Mouse (Mus musculus) kidney, adult 18-20 months (tissue): ENCODE data around the gene Acsm5.

Source experiments
- DNase-seq: peaks from one replicate; pipeline ENCODE4 v3.0.0; 2021

Acsm5 gene

DNA sequence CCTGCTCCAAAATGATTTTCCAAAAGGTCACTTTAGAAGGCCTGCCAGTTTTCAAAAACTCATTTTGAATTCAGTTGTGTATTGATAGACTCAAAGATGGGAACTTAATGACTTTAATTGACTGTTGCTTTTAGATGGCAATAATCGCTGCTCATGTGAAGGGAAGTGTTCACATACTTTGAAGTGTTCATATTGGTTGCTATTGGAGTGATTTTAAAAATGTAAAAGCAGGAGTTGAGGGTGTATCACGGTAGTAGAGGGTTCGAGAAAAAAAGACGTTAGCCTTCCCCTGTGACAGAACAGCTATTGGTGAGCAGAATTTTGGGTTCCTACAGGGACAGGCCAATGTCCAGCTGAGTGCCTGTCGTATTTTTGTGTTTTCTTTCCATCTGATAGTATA lies at the start of gene Acsm5:
Acsm5 (plus strand) TSS at position 301 of the 400 bp plus-strand sequence.
- DNase-seq: no peak

DNA sequence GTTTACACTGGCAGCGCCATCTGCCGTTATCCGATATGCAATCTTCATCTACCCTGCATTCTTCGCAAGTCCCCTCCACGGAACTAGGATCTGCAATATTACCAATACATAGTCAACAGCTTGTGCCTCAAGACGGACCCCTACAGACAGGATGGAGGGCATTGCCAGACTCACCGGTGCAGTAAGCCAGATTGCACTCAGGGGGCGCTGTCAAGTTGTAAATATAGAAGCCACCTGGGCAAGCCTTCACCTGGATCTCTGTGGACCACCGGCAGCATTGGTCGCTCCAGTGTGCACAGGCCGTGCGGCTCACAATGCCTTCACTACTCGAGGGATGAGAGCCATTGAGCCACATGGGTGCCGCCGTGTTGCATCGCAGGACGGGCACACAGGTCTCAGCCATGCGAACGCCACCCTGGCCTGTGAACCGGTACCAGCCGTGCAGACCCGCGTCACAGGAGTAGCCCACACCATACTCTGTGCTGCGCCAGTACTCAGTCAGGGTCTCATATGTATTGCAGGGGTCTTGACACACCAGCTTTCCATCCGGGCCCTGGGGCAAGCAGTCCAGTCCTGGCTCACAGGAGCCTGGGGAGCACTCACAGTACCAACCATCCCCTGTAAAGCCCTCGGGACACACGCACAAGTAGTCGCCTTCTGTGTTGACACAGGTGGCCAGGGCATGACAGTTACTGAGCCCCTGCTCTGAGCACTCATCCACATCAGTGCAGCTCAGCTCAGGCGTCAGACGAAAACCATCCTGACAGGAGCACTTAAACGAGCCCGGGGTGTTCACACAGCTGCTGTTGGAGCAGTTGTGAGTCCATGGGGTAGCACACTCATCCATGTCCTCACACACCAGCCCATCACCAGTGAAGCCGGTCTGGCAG lies 42.5 kb upstream of the Acsm5 start:
- DNase-seq: peak; percentile 60

- peak; percentile 68 for DNase-seq
These were observed 40.0 kb upstream of the Acsm5 start, which contains the start of gene Umod for GRCm38 (mm10) chr7:119479256-119479655. Gene Umod (minus strand): TSS chr7:119479282.

DNA sequence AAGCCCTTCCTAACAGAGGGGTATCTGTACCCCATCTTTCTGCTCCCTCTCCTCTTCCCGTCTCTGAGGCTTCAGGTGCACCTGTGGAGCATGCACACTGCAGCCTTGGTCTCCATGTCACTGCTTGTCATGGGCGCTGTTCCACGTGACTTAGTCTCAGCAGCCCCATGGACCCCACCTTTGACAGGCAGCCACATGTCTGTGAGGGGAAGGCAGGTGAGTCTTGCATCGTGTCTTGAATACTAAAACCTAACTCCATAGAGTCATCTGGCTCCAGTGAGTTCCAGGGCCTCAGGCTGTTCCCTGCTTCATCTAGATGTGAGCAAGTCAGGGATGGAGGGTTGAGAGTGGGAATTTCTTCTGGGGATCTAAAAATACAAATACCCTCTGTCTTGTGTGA lies 35.1 kb upstream of the Acsm5 start:
- peak; percentile 45 for DNase-seq

DNA sequence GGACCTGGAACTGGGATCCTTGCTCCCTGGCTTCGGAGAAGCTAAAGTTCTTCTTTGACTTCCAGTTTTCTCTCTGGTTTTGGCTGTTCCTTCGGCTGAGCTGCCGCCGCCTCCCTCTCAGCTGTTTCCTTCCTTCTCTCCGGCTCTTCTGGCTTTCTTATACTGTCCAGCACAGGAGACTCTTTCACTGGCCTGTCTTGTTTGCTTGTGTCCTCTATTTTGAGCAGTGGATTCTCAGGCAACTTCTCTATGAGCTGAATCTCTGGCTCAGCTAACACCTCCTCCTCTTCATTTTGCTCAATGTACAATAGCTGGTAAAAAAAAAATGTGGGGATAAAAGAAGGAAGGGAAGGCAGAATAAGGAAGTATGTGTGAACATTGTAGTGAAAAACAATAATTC lies 32.6 kb upstream of the Acsm5 start:
- DNase-seq: no peak

GRCm38 (mm10) chr7:119490041-119490780 lies 29.1 kb upstream of the Acsm5 start:
- peak; percentile 37 for DNase-seq

DNA sequence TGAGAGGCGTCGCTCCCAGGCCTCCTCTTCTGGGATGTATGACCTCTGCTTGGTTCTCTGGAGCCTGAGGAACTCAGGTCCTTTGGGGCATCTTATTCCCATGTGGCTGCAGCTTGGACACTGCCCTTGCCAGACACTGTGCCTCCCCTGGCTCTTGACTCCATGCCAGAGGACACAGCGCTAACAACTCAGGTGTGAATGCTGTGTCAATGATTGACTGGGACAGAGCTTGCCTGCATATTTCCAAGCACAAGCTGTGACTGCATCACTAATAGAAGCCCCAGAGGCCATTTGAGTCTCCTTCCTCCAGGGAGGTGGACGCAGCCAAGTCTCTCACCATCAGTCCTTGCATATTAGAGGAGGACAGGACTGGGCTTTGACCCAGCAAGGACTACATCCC lies 8.1 kb upstream of the Acsm5 start:
- DNase-seq: peak; percentile 90

GRCm38 (mm10) chr7:119513056-119513455 lies 6.2 kb upstream of the Acsm5 start:
- peak; percentile 82 for DNase-seq

- peak; percentile 61 for DNase-seq
These were observed 3.6 kb upstream of the Acsm5 start for GRCm38 (mm10) chr7:119515492-119516271.

- DNase-seq: no peak
These were observed 3.0 kb upstream of the Acsm5 start for GRCm38 (mm10) chr7:119516272-119516558.

DNA sequence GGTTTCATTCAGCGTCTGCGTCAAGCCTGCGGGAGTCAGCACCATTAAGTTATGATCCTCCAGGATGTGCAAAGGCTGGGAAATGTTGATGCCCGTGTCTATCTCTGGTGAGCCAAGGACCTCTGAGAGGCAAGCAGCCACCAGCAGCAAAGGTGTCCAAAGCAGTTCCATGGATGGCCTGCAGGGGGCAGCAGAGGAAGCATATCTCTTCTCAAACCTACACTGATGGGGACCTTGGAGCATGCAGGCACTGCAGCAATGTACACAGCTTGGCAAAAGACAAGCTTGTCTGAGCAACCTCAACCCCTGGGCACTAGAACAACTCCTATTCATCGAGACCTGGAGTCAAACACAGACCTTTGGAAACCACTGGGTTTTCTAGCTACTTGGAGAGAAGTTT lies 391 bp downstream of the Acsm5 start:
- DNase-seq: peak; percentile 92

DNA sequence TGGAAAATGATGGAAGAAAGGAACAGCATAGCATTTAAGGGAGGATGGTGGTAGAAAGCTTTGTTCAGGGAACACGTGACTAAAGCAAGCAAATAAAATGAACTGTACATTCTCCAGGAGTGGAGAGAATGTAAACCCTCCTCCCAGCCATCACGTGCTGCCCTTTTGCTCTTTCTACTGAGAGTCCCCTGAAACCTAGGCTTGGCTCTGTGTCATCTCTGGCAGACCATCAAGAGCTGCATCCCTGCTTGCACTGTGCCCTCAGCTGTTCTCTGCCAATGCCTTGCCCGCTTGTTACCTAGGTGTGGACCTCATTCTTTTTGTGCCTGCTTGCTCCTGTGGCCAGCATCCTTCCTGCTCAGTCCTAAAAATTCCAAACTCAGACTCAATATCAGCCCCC lies 2.6 kb downstream of the Acsm5 start:
- peak; percentile 83 for DNase-seq

- peak; percentile 60 for DNase-seq
These were observed 3.1 kb downstream of the Acsm5 start for GRCm38 (mm10) chr7:119522385-119522784.

DNA sequence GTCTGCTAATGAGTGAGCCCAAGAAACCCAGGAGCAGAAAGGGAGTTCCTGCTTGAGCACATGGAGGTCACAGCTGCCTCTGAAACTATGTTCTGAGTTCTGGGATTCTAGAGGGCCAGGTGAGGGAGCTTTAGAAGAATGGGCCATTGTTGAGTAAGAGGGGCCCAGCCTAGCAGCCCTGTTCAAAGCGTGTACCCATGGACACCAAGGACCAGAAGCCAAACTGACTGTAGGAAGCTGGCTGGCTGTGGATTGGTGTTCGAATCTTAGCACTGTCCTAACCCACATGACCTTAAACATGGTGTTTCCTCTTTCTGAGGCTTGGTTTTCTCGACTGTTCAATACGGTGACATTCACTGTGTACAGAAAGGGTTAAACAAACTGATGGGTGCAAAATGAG lies 4.1 kb downstream of the Acsm5 start, which contains the start of gene Pdilt:
Pdilt (minus strand) TSS at position 101 of the 400 bp plus-strand sequence.
- DNase-seq: no peak

GRCm38 (mm10) chr7:119525881-119526281 lies 6.6 kb downstream of the Acsm5 start:
- DNase-seq: peak; percentile 76

- peak; percentile 38 for DNase-seq
These were observed 7.2 kb downstream of the Acsm5 start for GRCm38 (mm10) chr7:119526486-119526885.

GRCm38 (mm10) chr7:119527135-119527534 lies 7.9 kb downstream of the Acsm5 start:
- DNase-seq: no peak

GRCm38 (mm10) chr7:119527548-119527947 lies 8.3 kb downstream of the Acsm5 start:
- DNase-seq: no peak

DNA sequence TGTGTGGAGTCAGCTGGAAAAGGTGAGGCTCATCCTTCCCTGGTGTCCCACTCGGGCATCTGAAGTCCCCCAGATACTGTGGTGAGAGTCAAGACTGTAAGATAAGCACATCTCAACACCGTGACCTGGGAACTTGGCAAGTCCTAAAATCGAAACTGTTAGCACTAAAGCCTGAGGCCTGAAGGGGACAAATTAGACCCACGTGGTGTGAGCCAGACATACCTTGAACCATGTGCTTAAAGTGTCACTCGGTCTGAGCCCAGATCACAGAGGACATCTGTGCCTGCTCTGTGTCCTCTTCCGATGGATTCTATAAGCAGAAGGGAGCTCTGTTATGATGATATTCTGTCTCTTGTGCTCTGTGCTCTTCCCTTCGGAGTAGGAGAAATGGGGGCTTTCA lies 9.4 kb downstream of the Acsm5 start:
- no peak for DNase-seq

- no peak for DNase-seq
These were observed 13.7 kb downstream of the Acsm5 start for GRCm38 (mm10) chr7:119532924-119533323.

- DNase-seq: no peak
These were observed 15.1 kb downstream of the Acsm5 start for GRCm38 (mm10) chr7:119534389-119534788.

DNA sequence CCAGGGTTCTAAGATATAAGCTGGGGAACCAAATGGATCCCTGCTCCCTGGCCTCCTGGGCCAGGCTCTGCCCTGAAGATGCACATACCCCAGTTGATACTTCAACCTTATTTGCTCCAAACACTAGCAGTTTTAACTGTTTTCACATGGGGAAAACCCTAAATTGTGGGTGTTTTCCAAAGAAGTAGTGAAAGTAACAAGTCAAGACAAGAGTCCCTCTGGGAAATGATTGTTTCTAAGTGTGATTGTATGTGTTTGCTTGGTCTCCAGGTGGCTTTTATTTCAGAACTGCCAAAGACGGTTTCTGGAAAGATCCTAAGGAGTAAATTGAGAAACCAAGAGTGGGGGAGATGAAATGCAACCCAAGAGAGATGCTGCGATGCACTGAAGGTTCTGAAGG lies 23.2 kb downstream of the Acsm5 start:
- DNase-seq: no peak

- no peak for DNase-seq
These were observed 26.3 kb downstream of the Acsm5 start for GRCm38 (mm10) chr7:119545572-119545971.
